In genomic region chr11:33147171-33147571, GRCm38 (mm10) we compare ENCODE assay signal across 8 mouse cellular contexts. TPM values are rescaled to one million over a fixed set of nuclear protein-coding genes. Genes with fewer than 3 reads are reported as not detected.
DNase-seq lines count a peak whose midpoint lies in the region; TF ChIP-seq lines count a peak whose summit lies in the region.

Gene Fgf18, minus strand, starts transcription at chr11:33147400.

- in situ Hi-C loops in ES-E14 (cut with MboI; ENCODE audit: low sequenced_read_pairs in 2 of 2, unreplicated experiment in 2 of 2): no loop called here

- under 1% methylated on average over 47 of the region's 53 CpGs for WGBS in kidney, adult 2 months

- H3K9me3 ChIP-seq in ES-E14 (ENCODE audit: control insufficient read depth, insufficient read depth, low read depth, low read length): no peaks in the 10 kb centered on the region

- H3K9ac ChIP-seq in ES-E14 (ENCODE audit: insufficient read depth, low read depth, low read length, poor library complexity, severe bottlenecking): peak within 1 kb of the TSS; percentile 45

- no peak for TF ChIP-seq CTCF in kidney, adult 2 months (conservative IDR thresholded peaks at IDR 0.05; ENCODE audit: insufficient read depth, insufficient read length, low read depth, low read length)

- peaks cover 4% of the 10 kb centered on the region for H3K36me3 ChIP-seq in kidney, adult 2 months (ENCODE audit: control insufficient read depth, insufficient read depth, low read length)
- H3K36me3 ChIP-seq in ES-E14 (ENCODE audit: control insufficient read depth, insufficient read depth, low read length, poor library complexity, severe bottlenecking): peaks cover 10% of the 10 kb centered on the region

- peak; percentile 48 for DNase-seq in kidney, adult 2 months
- DNase-seq in kidney, adult 11 months: no peak
- DNase-seq in ES-E14 (ENCODE audit: low read depth, low spot score): no peak
- DNase-seq in embryo, embryonic 9.5 days (ENCODE audit: extremely low spot score): peak; percentile 59
- peak; percentile 51 for DNase-seq in heart, postnatal 10 days
- DNase-seq in layer of hippocampus, postnatal 14 days (ENCODE audit: low spot score in 2 of 2): peak; percentile 13 to 32
- peak; percentile 52 for DNase-seq in naive thymus-derived CD4-positive, alpha-beta T cell, adult 2 months (ENCODE audit: low read depth)
- DNase-seq in urinary bladder, postnatal 25 days (ENCODE audit: low spot score): no peak

- H3K27ac ChIP-seq in kidney, adult 2 months (ENCODE audit: insufficient read depth, low read depth, low read length): no peak within 1 kb of the TSS
- H3K27ac ChIP-seq in ES-E14 (ENCODE audit: insufficient read depth, low read depth, low read length, poor library complexity, severe bottlenecking): no peak within 1 kb of the TSS

- no peaks in the 10 kb centered on the region for H3K27me3 ChIP-seq in kidney, adult 2 months (replicated peaks; ENCODE audit: control insufficient read depth, insufficient read depth, low read length)

- no peak for TF ChIP-seq POLR2A in kidney, adult 2 months (IDR thresholded peaks at IDR 0.05; ENCODE audit: low read depth, low read length)

- peaks cover 2% of the 10 kb centered on the region; the same call in 1 of the 2 replicates for H3K4me1 ChIP-seq in kidney, adult 2 months (ENCODE audit: control insufficient read depth, insufficient read depth, low read length)
- peaks cover 2 to 22% of the 10 kb centered on the region in 2 experiments; a peak in 3 of 4 replicates for H3K4me1 ChIP-seq in ES-E14 (ENCODE audit: control insufficient read depth in 2 of 2, insufficient read depth in 2 of 2, low read length in 2 of 2, poor library complexity in 1 of 2)

- intact Hi-C loops in heart, postnatal 10 days (cut with DNase I): loop anchor here (5.0 kb wide), 3 partner anchors 115 to 505 kb away; partner anchors contain the start of gene Fbxw11

- peak within 1 kb of the TSS; percentile 46 for H3K4me3 ChIP-seq in kidney, adult 2 months (ENCODE audit: insufficient read depth, low read depth, low read length)
- peak within 1 kb of the TSS; percentile 54 to 78 for H3K4me3 ChIP-seq in ES-E14 (ENCODE audit: insufficient read depth in 1 of 2, low read depth in 1 of 2, low read length in 2 of 2, poor library complexity in 1 of 2, severe bottlenecking in 1 of 2)

TF ChIP-seq in ES-E14, 5 proteins besides CTCF, POLR2A, EP300 and RAD21:
- no peak for TF ChIP-seq HCFC1 (IDR thresholded peaks at IDR 0.05; ENCODE audit: borderline replicate concordance, insufficient read depth, low read length)
- no peak for TF ChIP-seq CHD2 (IDR thresholded peaks at IDR 0.05; ENCODE audit: low read depth, low read length)
- no peak for TF ChIP-seq ZNF384 (IDR thresholded peaks at IDR 0.05; ENCODE audit: low read depth, low read length)
- no peak for TF ChIP-seq ZC3H11A (IDR thresholded peaks at IDR 0.05; ENCODE audit: borderline replicate concordance, low read depth, low read length)
- TF ChIP-seq MAFK (IDR thresholded peaks at IDR 0.05; ENCODE audit: insufficient read depth, low read depth, low read length): no peak

RNA-seq across cellular contexts. Expression of gene Fgf18, which starts in this region (rescaled TPM):
- polyA plus RNA-seq in kidney, adult 2 months (2012; rRNA removed): 0.50 and 0.52 TPM in 2 replicates
- total RNA-seq in ES-E14 (2012; rRNA removed): 1.6 and 4.8 TPM in 2 replicates
- total RNA-seq in heart, postnatal 10 days (2021): 1 to 10 TPM; 6.1 to 7.3 TPM
- 1 to 10 TPM; 5.6 to 6.2 TPM for total RNA-seq in layer of hippocampus, postnatal 14 days (2021)

Comparison
In these comparisons a context has a peak if more than half of its experiments do, and no peak if none do; other contexts are left out.
1. Peak in DNase-seq and H3K4me3 ChIP-seq in kidney, adult 2 months; RNA of the gene not detected or under 1 TPM.
2. DNase-seq: peak in embryo, embryonic 9.5 days (single experiment), heart, postnatal 10 days (2 of 2), layer of hippocampus, postnatal 14 days (2 of 2) and naive thymus-derived CD4-positive, alpha-beta T cell, adult 2 months (single experiment); none in kidney, adult 11 months (single experiment), ES-E14 (single experiment) and urinary bladder, postnatal 25 days (single experiment).